Comparison of ENCODE assay signal across 8 mouse cellular contexts in the genomic region with DNA sequence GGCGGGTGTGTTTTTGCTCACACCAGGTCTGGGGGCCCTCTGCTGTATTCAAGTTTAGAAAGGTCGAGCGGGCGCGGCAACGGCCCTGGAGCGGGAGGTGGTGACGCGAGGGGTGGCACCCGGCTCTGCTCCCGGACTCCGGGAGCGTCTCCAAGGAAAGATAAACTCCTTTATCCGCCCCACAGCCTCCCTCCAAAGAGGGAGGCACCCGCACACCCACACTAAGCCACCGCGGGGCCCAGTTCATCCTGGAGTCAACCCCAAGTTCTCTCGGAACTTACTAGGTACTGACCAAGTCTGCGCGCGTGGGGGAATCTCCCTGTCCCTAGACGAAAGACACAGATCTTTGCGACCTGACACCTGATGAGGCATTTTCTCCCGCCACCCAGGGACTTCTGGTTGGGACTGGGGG. TPM values are rescaled to one million over a fixed set of nuclear protein-coding genes. Genes with fewer than 3 reads are reported as not detected.
DNase-seq lines count a peak whose midpoint lies in the region; ATAC-seq and TF ChIP-seq lines count a peak whose summit lies in the region.

No protein-coding gene starts in this region.

- TF ChIP-seq CTCF in CH12.LX (conservative IDR thresholded peaks at IDR 0.05 in 1 of 2, IDR thresholded peaks at IDR 0.05 in 1 of 2; ENCODE audit: low read depth in 2 of 2, low read length in 2 of 2) = no peak

- under 1% methylated on average over 23 of the region's 24 CpGs for WGBS in forebrain, embryonic 12.5 days
- WGBS in intestine, embryonic 15.5 days = under 1% methylated on average over 24 of the region's 24 CpGs

- dilution Hi-C loops in CH12.LX (cut with MboI; ENCODE audit: extremely low pct_ligation_motif_present, extremely low pct_unique_long_range_greater_than_20kb, low sequenced_read_pairs) = no loop called here

- in situ Hi-C loops in CH12.LX (cut with MboI; ENCODE audit: low pct_ligation_motif_present, low pct_unique_long_range_greater_than_20kb, low sequenced_read_pairs) = no loop called here

- peaks cover 54% of the 10 kb centered on the region for H3K79me2 ChIP-seq in CH12.LX (replicated peaks; ENCODE audit: control insufficient read depth, extremely low read depth, insufficient read depth, poor library complexity, severe bottlenecking)

- H3K9ac ChIP-seq in CH12.LX (ENCODE audit: insufficient read depth, low read depth) = peak overlapping the region; percentile 32
- H3K9ac ChIP-seq in forebrain, embryonic 12.5 days = peak overlapping the region; percentile 70
- peak overlapping the region; percentile 61 for H3K9ac ChIP-seq in intestine, embryonic 15.5 days

- DNase-seq in CH12.LX (ENCODE audit: extremely low read depth) = no peak
- peak; percentile 73 for DNase-seq in adrenal gland, adult 2 months
- peak; percentile 63 for DNase-seq in lung, postnatal 36 days
- DNase-seq in spleen, postnatal 10 days (ENCODE audit: low spot score in 2 of 2) = peak; percentile 65 to 76
- no peak for DNase-seq in right cerebral cortex, postnatal 14 days
- no peak for DNase-seq in cerebellum, postnatal 25 days

- H3K4me1 ChIP-seq in CH12.LX (ENCODE audit: control insufficient read depth in 1 of 2, insufficient read depth in 2 of 2) = peaks cover 0 to 32% of the 10 kb centered on the region in 2 experiments; a peak in 2 of 4 replicates
- H3K4me1 ChIP-seq in forebrain, embryonic 12.5 days = peaks cover 63% of the 10 kb centered on the region
- peaks cover 24% of the 10 kb centered on the region for H3K4me1 ChIP-seq in intestine, embryonic 15.5 days (replicated peaks)

- no peak for TF ChIP-seq RAD21 in CH12.LX (IDR thresholded peaks at IDR 0.05; ENCODE audit: low read depth, low read length)

- no peak overlapping the region for H3K27ac ChIP-seq in CH12.LX (ENCODE audit: insufficient read depth, low read depth)
- no peak overlapping the region for H3K27ac ChIP-seq in forebrain, embryonic 12.5 days
- no peak overlapping the region for H3K27ac ChIP-seq in intestine, embryonic 15.5 days

- no peaks in the 10 kb centered on the region for H3K36me3 ChIP-seq in CH12.LX (replicated peaks in 1 of 2; ENCODE audit: control insufficient read depth in 1 of 2, insufficient read depth in 1 of 2, low read length in 1 of 2)
- no peaks in the 10 kb centered on the region for H3K36me3 ChIP-seq in forebrain, embryonic 12.5 days (replicated peaks)
- H3K36me3 ChIP-seq in intestine, embryonic 15.5 days = no peaks in the 10 kb centered on the region

- no peak for TF ChIP-seq EP300 in CH12.LX (IDR thresholded peaks at IDR 0.05; ENCODE audit: low read length)

- no peaks in the 10 kb centered on the region for H3K9me3 ChIP-seq in CH12.LX (replicated peaks; ENCODE audit: low read length)
- no peaks in the 10 kb centered on the region for H3K9me3 ChIP-seq in forebrain, embryonic 12.5 days
- H3K9me3 ChIP-seq in intestine, embryonic 15.5 days = no peaks in the 10 kb centered on the region

- no peak for TF ChIP-seq POLR2A in CH12.LX (IDR thresholded peaks at IDR 0.05; ENCODE audit: low read depth, low read length)

- H3K4me3 ChIP-seq in CH12.LX (replicated peaks in 1 of 3; ENCODE audit: low read depth in 2 of 3, low read length in 2 of 3, poor library complexity in 1 of 3) = peak overlapping the region; percentile 70 to 87 (median 73)
- peak overlapping the region; percentile 61 for H3K4me3 ChIP-seq in forebrain, embryonic 12.5 days (replicated peaks)
- peak overlapping the region; percentile 61 for H3K4me3 ChIP-seq in intestine, embryonic 15.5 days (replicated peaks)

- peaks cover 1% of the 10 kb centered on the region for H3K27me3 ChIP-seq in CH12.LX (replicated peaks)
- H3K27me3 ChIP-seq in forebrain, embryonic 12.5 days = no peaks in the 10 kb centered on the region
- no peaks in the 10 kb centered on the region for H3K27me3 ChIP-seq in intestine, embryonic 15.5 days (replicated peaks)

- peak; percentile 1; the same call in 1 of the 2 replicates for ATAC-seq in forebrain, embryonic 12.5 days (ENCODE audit: low FRiP score)
- peak; percentile 53 for ATAC-seq in intestine, embryonic 15.5 days

- peak overlapping the region; percentile 89 for H3K4me2 ChIP-seq in CH12.LX (ENCODE audit: insufficient read depth, low read depth, poor library complexity, severe bottlenecking)
- peak overlapping the region; percentile 92 for H3K4me2 ChIP-seq in forebrain, embryonic 12.5 days
- H3K4me2 ChIP-seq in intestine, embryonic 15.5 days (replicated peaks) = peak overlapping the region; percentile 95

TF ChIP-seq in CH12.LX, 34 proteins besides CTCF, POLR2A, EP300 and RAD21:
- TF ChIP-seq MYC (IDR thresholded peaks at IDR 0.05; ENCODE audit: low read depth, low read length) (no peak), POLR2AphosphoS2 (IDR thresholded peaks at IDR 0.05; ENCODE audit: low read depth, low read length) (no peak), RCOR1 (conservative IDR thresholded peaks at IDR 0.05; ENCODE audit: low read depth, low read length) (no peak), NRF1 (IDR thresholded peaks at IDR 0.05; ENCODE audit: low read depth, low read length) (no peak), ZKSCAN1 (IDR thresholded peaks at IDR 0.05; ENCODE audit: borderline replicate concordance, low read depth, low read length) (no peak), JUND (conservative IDR thresholded peaks at IDR 0.05; ENCODE audit: low read depth, low read length) (no peak), SIN3A (IDR thresholded peaks at IDR 0.05; ENCODE audit: low read length) (no peak), BHLHE40 (IDR thresholded peaks at IDR 0.05; ENCODE audit: low read depth, low read length) (no peak), ZNF384 (IDR thresholded peaks at IDR 0.05; ENCODE audit: low read depth, low read length) (no peak)

RNA-seq across cellular contexts. Expression of a gene that starts 0.9 kb away (rescaled TPM):
- total RNA-seq in CH12.LX (2012; rRNA removed) = 11.7 and 12.3 TPM in 2 replicates
- total RNA-seq in CH12.LX (2014; rRNA removed) = 8.7 and 9.0 TPM in 2 replicates
- polyA plus RNA-seq in CH12.LX (2012; ENCODE audit: insufficient read length, low read depth) = 12.5 and 14.1 TPM in 2 replicates
- total RNA-seq in adrenal gland, adult 2 months (2021) = 1 to 10 TPM; 8.6 to 9.5 TPM
- 6.4 and 9.8 TPM in 2 replicates for polyA plus RNA-seq in adrenal gland, adult 2 months (2012; rRNA removed)
- polyA plus RNA-seq in forebrain, embryonic 12.5 days (2016; fragmentation: Nextera tagmentation; extraction: Ambion mirVana) = 12.5 and 13.8 TPM in 2 replicates
- 9.5 TPM in 2 replicates for polyA plus RNA-seq in intestine, embryonic 15.5 days (2015; fragmentation: Nextera tagmentation; extraction: Ambion mirVana)

RNA-seq across cellular contexts. Expression of a gene that starts 42.4 kb away (rescaled TPM):
- total RNA-seq in CH12.LX (2012; rRNA removed) (5.9 and 6.0 TPM in 2 replicates), CH12.LX (2014; rRNA removed) (6.3 and 6.6 TPM in 2 replicates)
- 5.3 and 5.5 TPM in 2 replicates for polyA plus RNA-seq in CH12.LX (2012; ENCODE audit: insufficient read length, low read depth)
- 1 to 10 TPM; 6.2 to 7.0 TPM for total RNA-seq in adrenal gland, adult 2 months (2021)
- 8.5 and 9.8 TPM in 2 replicates for polyA plus RNA-seq in adrenal gland, adult 2 months (2012; rRNA removed)
- 10.5 and 11.0 TPM in 2 replicates for polyA plus RNA-seq in forebrain, embryonic 12.5 days (2016; fragmentation: Nextera tagmentation; extraction: Ambion mirVana)
- 15.8 and 16.8 TPM in 2 replicates for polyA plus RNA-seq in intestine, embryonic 15.5 days (2015; fragmentation: Nextera tagmentation; extraction: Ambion mirVana)

Comparison
In these comparisons a context has a peak if more than half of its experiments do, and no peak if none do; other contexts are left out.
1. DNase-seq: peak in adrenal gland, adult 2 months (single experiment), lung, postnatal 36 days (single experiment) and spleen, postnatal 10 days (2 of 2); none in CH12.LX (single experiment), right cerebral cortex, postnatal 14 days (single experiment) and cerebellum, postnatal 25 days (0 of 2).
2. Peak in every context shown above with its lines, with median percentiles within 50 percentile points of each other: H3K4me2 ChIP-seq, H3K4me3 ChIP-seq and H3K9ac ChIP-seq.